Mouse (Mus musculus): ENCODE results near the gene Exph5. TPM values are rescaled to one million over a fixed set of nuclear protein-coding genes. Genes with fewer than 3 reads are reported as not detected.
A peak's percentile ranks its signal among the peaks of the same experiment; 100 is the strongest.

Exph5 gene
- polyA plus RNA-seq, 1 experiment from 2014 or later: 9.1 TPM

GRCm38 (mm10) chr9:53402991-53403390 lies 101.5 kb downstream of the Exph5 start:
- Histone ChIP-seq H3K4me1 (ENCODE audit: control insufficient read depth, insufficient read depth, low read length) (peaks cover 15% of the 10 kb centered on the region; the same call in 1 of the 2 replicates), H3K4me3 (replicated peaks; ENCODE audit: low read length) (no peak overlapping the region), H3K27me3 (ENCODE audit: control insufficient read depth, insufficient read depth, low read length) (no peaks in the 10 kb centered on the region), H3K4me2 (ENCODE audit: low read depth, low read length) (peak overlapping the region; percentile 45; the same call in 1 of the 2 replicates), H3K9me3 (replicated peaks; ENCODE audit: control insufficient read depth, low read length) (no peaks in the 10 kb centered on the region), H3K36me3 (ENCODE audit: control insufficient read depth, insufficient read depth, low read length) (no peaks in the 10 kb centered on the region; the same call in 1 of the 2 replicates), H3K9ac (ENCODE audit: low read length) (no peak overlapping the region), H3K27ac (ENCODE audit: low read length) (peak overlapping the region; percentile 16; the same call in 1 of the 2 replicates)
- ATAC-seq (ENCODE audit: insufficient read depth, low FRiP score): no peak
- 71% methylated on average over 8 of the region's 8 CpGs for WGBS

- Histone ChIP-seq H3K9me3 (replicated peaks; ENCODE audit: control insufficient read depth, low read length) (no peaks in the 10 kb centered on the region), H3K27me3 (ENCODE audit: control insufficient read depth, insufficient read depth, low read length) (no peaks in the 10 kb centered on the region), H3K4me1 (ENCODE audit: control insufficient read depth, insufficient read depth, low read length) (peaks cover 15% of the 10 kb centered on the region; the same call in 1 of the 2 replicates), H3K27ac (ENCODE audit: low read length) (no peak overlapping the region), H3K4me3 (replicated peaks; ENCODE audit: low read length) (no peak overlapping the region), H3K4me2 (ENCODE audit: low read depth, low read length) (no peak overlapping the region), H3K36me3 (ENCODE audit: control insufficient read depth, insufficient read depth, low read length) (no peaks in the 10 kb centered on the region; the same call in 1 of the 2 replicates), H3K9ac (ENCODE audit: low read length) (no peak overlapping the region)
- ATAC-seq (ENCODE audit: insufficient read depth, low FRiP score): no peak
- 84% methylated on average over 6 of the region's 6 CpGs for WGBS
These were observed 102.7 kb downstream of the Exph5 start for GRCm38 (mm10) chr9:53404050-53404752.

- peak; percentile 79; the same call in 1 of the 2 replicates for ATAC-seq (ENCODE audit: insufficient read depth, low FRiP score)
- Histone ChIP-seq H3K9ac (ENCODE audit: low read length) (peak overlapping the region; percentile 55), H3K4me2 (ENCODE audit: low read depth, low read length) (peak overlapping the region; percentile 53), H3K4me3 (replicated peaks; ENCODE audit: low read length) (peak overlapping the region; percentile 43), H3K36me3 (ENCODE audit: control insufficient read depth, insufficient read depth, low read length) (no peaks in the 10 kb centered on the region; the same call in 1 of the 2 replicates), H3K27ac (ENCODE audit: low read length) (peak overlapping the region; percentile 48; the same call in 1 of the 2 replicates), H3K4me1 (ENCODE audit: control insufficient read depth, insufficient read depth, low read length) (peaks cover 15% of the 10 kb centered on the region; the same call in 1 of the 2 replicates), H3K27me3 (ENCODE audit: control insufficient read depth, insufficient read depth, low read length) (no peaks in the 10 kb centered on the region), H3K9me3 (replicated peaks; ENCODE audit: control insufficient read depth, low read length) (no peaks in the 10 kb centered on the region)
- WGBS: 23% methylated on average over 21 of the region's 21 CpGs
These were observed 103.6 kb downstream of the Exph5 start for GRCm38 (mm10) chr9:53404753-53405722.

GRCm38 (mm10) chr9:53408548-53408947 lies 107.1 kb downstream of the Exph5 start:
- ATAC-seq (ENCODE audit: insufficient read depth, low FRiP score): peak; percentile 75
- Histone ChIP-seq H3K9ac (ENCODE audit: low read length) (no peak overlapping the region), H3K27me3 (ENCODE audit: control insufficient read depth, insufficient read depth, low read length) (no peaks in the 10 kb centered on the region), H3K9me3 (replicated peaks; ENCODE audit: control insufficient read depth, low read length) (no peaks in the 10 kb centered on the region), H3K27ac (ENCODE audit: low read length) (no peak overlapping the region), H3K4me1 (ENCODE audit: control insufficient read depth, insufficient read depth, low read length) (0 out of 2 replicates have a peak, but pooled peaks cover 10% of the 10 kb centered on the region), H3K4me3 (replicated peaks; ENCODE audit: low read length) (no peak overlapping the region), H3K36me3 (ENCODE audit: control insufficient read depth, insufficient read depth, low read length) (no peaks in the 10 kb centered on the region), H3K4me2 (ENCODE audit: low read depth, low read length) (no peak overlapping the region)
- 58% methylated on average over 4 of the region's 4 CpGs for WGBS

- 70% methylated on average over 2 of the region's 2 CpGs for WGBS
These were observed 107.5 kb downstream of the Exph5 start for GRCm38 (mm10) chr9:53408953-53409361.

GRCm38 (mm10) chr9:53409427-53409826 lies 108.0 kb downstream of the Exph5 start:
- Histone ChIP-seq H3K27ac (ENCODE audit: low read length) (no peak overlapping the region; the same call in 1 of the 2 replicates), H3K9me3 (replicated peaks; ENCODE audit: control insufficient read depth, low read length) (no peaks in the 10 kb centered on the region)
- no peak for ATAC-seq (ENCODE audit: insufficient read depth, low FRiP score)

More at GRCm38 (mm10) chr9:53408953-53409361, 107.5 kb downstream of the Exph5 start:
- H3K27ac ChIP-seq (ENCODE audit: low read length): no peak overlapping the region
- H3K4me1 ChIP-seq (ENCODE audit: control insufficient read depth, insufficient read depth, low read length): 0 out of 2 replicates have a peak, but pooled peaks cover 10% of the 10 kb centered on the region
- peak; percentile 60; the same call in 1 of the 2 replicates for ATAC-seq (ENCODE audit: insufficient read depth, low FRiP score)
- H3K4me2 ChIP-seq (ENCODE audit: low read depth, low read length): no peak overlapping the region
- H3K9ac ChIP-seq (ENCODE audit: low read length): no peak overlapping the region
- no peak overlapping the region for H3K4me3 ChIP-seq (replicated peaks; ENCODE audit: low read length)
- H3K9me3 ChIP-seq (replicated peaks; ENCODE audit: control insufficient read depth, low read length): no peaks in the 10 kb centered on the region
- no peaks in the 10 kb centered on the region for H3K36me3 ChIP-seq (ENCODE audit: control insufficient read depth, insufficient read depth, low read length)
- H3K27me3 ChIP-seq (ENCODE audit: control insufficient read depth, insufficient read depth, low read length): no peaks in the 10 kb centered on the region

GRCm38 (mm10) chr9:53422133-53422896 lies 120.8 kb downstream of the Exph5 start:
- no peak for ATAC-seq (ENCODE audit: insufficient read depth, low FRiP score)
- Histone ChIP-seq H3K27ac (ENCODE audit: low read length) (no peak overlapping the region), H3K9ac (ENCODE audit: low read length) (no peak overlapping the region), H3K27me3 (ENCODE audit: control insufficient read depth, insufficient read depth, low read length) (no peaks in the 10 kb centered on the region), H3K36me3 (ENCODE audit: control insufficient read depth, insufficient read depth, low read length) (no peaks in the 10 kb centered on the region), H3K4me2 (ENCODE audit: low read depth, low read length) (no peak overlapping the region), H3K9me3 (replicated peaks; ENCODE audit: control insufficient read depth, low read length) (no peaks in the 10 kb centered on the region), H3K4me1 (ENCODE audit: control insufficient read depth, insufficient read depth, low read length) (no peaks in the 10 kb centered on the region), H3K4me3 (replicated peaks; ENCODE audit: low read length) (no peak overlapping the region)
- WGBS: 50% methylated on average over 9 of the region's 9 CpGs

More at GRCm38 (mm10) chr9:53409427-53409826, 108.0 kb downstream of the Exph5 start:
- 0 out of 2 replicates have a peak, but pooled peaks cover 10% of the 10 kb centered on the region for H3K4me1 ChIP-seq (ENCODE audit: control insufficient read depth, insufficient read depth, low read length)
- H3K4me3 ChIP-seq (replicated peaks; ENCODE audit: low read length): no peak overlapping the region
- H3K4me2 ChIP-seq (ENCODE audit: low read depth, low read length): no peak overlapping the region
- 73% methylated on average over 3 of the region's 3 CpGs for WGBS
- H3K9ac ChIP-seq (ENCODE audit: low read length): no peak overlapping the region
- no peaks in the 10 kb centered on the region for H3K36me3 ChIP-seq (ENCODE audit: control insufficient read depth, insufficient read depth, low read length)
- H3K27me3 ChIP-seq (ENCODE audit: control insufficient read depth, insufficient read depth, low read length): no peaks in the 10 kb centered on the region

- Histone ChIP-seq H3K27me3 (ENCODE audit: control insufficient read depth, insufficient read depth, low read length) (no peaks in the 10 kb centered on the region), H3K36me3 (ENCODE audit: control insufficient read depth, insufficient read depth, low read length) (no peaks in the 10 kb centered on the region), H3K27ac (ENCODE audit: low read length) (no peak overlapping the region), H3K4me3 (replicated peaks; ENCODE audit: low read length) (no peak overlapping the region), H3K9me3 (replicated peaks; ENCODE audit: control insufficient read depth, low read length) (no peaks in the 10 kb centered on the region), H3K9ac (ENCODE audit: low read length) (no peak overlapping the region), H3K4me2 (ENCODE audit: low read depth, low read length) (no peak overlapping the region), H3K4me1 (ENCODE audit: control insufficient read depth, insufficient read depth, low read length) (no peaks in the 10 kb centered on the region)
- ATAC-seq (ENCODE audit: insufficient read depth, low FRiP score): no peak
- 88% methylated on average over 3 of the region's 3 CpGs for WGBS
These were observed 125.3 kb downstream of the Exph5 start for GRCm38 (mm10) chr9:53426726-53427125.
